Mouse (Mus musculus): Measurements from ENCODE around the gene Ctdspl2. TPM values are rescaled to one million over a fixed set of nuclear protein-coding genes. Genes with fewer than 3 reads are reported as not detected.
"Not testable (repeated sequence)": the region's sequence is repeated elsewhere in the genome, so short reads cannot be mapped to it uniquely, and the experiment has no call there.

Ctdspl2 gene
- polyA plus RNA-seq, 1 experiment: 23.8 TPM

GRCm38 (mm10) chr2:122008832-122009231, 53.0 kb downstream of the Ctdspl2 start:
- TF ChIP-seq POLR2A (IDR thresholded peaks at IDR 0.05; ENCODE audit: borderline replicate concordance, low read depth, low read length) (no peak), CTCF (IDR thresholded peaks at IDR 0.05; ENCODE audit: low read depth, low read length) (no peak)
- Histone ChIP-seq H3K4me1 (ENCODE audit: control insufficient read depth, insufficient read depth, low read length) (no peaks in the 10 kb centered on the region), H3K27ac (ENCODE audit: insufficient read depth, low read depth, low read length) (no peak overlapping the region)

GRCm38 (mm10) chr2:122011441-122011840, 55.6 kb downstream of the Ctdspl2 start:
- H3K4me3 ChIP-seq (ENCODE audit: insufficient read depth, low read length): no peak overlapping the region
- no peaks in the 10 kb centered on the region for H3K4me1 ChIP-seq (ENCODE audit: control insufficient read depth, insufficient read depth, low read length)
- no peak for TF ChIP-seq POLR2A (IDR thresholded peaks at IDR 0.05; ENCODE audit: borderline replicate concordance, low read depth, low read length)
- no peak for TF ChIP-seq CTCF (IDR thresholded peaks at IDR 0.05; ENCODE audit: low read depth, low read length)
- H3K27ac ChIP-seq (ENCODE audit: insufficient read depth, low read depth, low read length): no peak overlapping the region

More at GRCm38 (mm10) chr2:122008832-122009231, 53.0 kb downstream of the Ctdspl2 start:
- H3K4me3 ChIP-seq (ENCODE audit: insufficient read depth, low read length): no peak overlapping the region

DNA sequence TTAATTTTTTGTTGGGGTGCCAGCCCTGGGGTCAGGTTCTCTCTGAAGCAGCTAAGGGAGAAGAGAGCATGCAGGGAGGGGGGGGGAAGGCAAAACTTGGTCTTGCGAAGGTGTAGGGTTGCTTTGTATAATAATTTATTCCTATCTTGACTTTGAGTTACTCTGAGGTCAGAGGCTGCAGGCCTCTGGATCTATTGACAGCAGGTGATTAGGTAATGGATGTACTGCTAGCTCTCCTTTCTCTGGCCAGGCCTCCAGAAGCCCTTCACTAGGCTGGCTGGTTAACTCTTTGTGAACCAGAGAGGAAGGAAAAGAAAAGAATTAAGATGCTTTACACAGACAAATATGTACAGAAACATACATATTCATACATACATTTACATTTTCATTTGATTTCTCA, 62.9 kb downstream of the Ctdspl2 start:
- Histone ChIP-seq H3K27ac (ENCODE audit: insufficient read depth, low read depth, low read length) (no peak overlapping the region), H3K4me3 (ENCODE audit: insufficient read depth, low read length) (no peak overlapping the region), H3K4me1 (ENCODE audit: control insufficient read depth, insufficient read depth, low read length) (no peaks in the 10 kb centered on the region)
- TF ChIP-seq CTCF (IDR thresholded peaks at IDR 0.05; ENCODE audit: low read depth, low read length) (no peak), POLR2A (IDR thresholded peaks at IDR 0.05; ENCODE audit: borderline replicate concordance, low read depth, low read length) (no peak)

- Histone ChIP-seq H3K27ac (ENCODE audit: insufficient read depth, low read depth, low read length) (no peak overlapping the region), H3K4me3 (ENCODE audit: insufficient read depth, low read length) (no peak overlapping the region), H3K4me1 (ENCODE audit: control insufficient read depth, insufficient read depth, low read length) (peaks cover 3% of the 10 kb centered on the region; the same call in 1 of the 2 replicates)
- no peak for TF ChIP-seq POLR2A (IDR thresholded peaks at IDR 0.05; ENCODE audit: borderline replicate concordance, low read depth, low read length)
- no peak for TF ChIP-seq CTCF (IDR thresholded peaks at IDR 0.05; ENCODE audit: low read depth, low read length)
These were observed 66.5 kb downstream of the Ctdspl2 start for GRCm38 (mm10) chr2:122022284-122022683.

GRCm38 (mm10) chr2:122027091-122027490, 71.3 kb downstream of the Ctdspl2 start:
- not testable (repeated sequence) for H3K4me3 ChIP-seq (ENCODE audit: insufficient read depth, low read length); H3K27ac ChIP-seq (ENCODE audit: insufficient read depth, low read depth, low read length); H3K4me1 ChIP-seq (ENCODE audit: control insufficient read depth, insufficient read depth, low read length)

DNA sequence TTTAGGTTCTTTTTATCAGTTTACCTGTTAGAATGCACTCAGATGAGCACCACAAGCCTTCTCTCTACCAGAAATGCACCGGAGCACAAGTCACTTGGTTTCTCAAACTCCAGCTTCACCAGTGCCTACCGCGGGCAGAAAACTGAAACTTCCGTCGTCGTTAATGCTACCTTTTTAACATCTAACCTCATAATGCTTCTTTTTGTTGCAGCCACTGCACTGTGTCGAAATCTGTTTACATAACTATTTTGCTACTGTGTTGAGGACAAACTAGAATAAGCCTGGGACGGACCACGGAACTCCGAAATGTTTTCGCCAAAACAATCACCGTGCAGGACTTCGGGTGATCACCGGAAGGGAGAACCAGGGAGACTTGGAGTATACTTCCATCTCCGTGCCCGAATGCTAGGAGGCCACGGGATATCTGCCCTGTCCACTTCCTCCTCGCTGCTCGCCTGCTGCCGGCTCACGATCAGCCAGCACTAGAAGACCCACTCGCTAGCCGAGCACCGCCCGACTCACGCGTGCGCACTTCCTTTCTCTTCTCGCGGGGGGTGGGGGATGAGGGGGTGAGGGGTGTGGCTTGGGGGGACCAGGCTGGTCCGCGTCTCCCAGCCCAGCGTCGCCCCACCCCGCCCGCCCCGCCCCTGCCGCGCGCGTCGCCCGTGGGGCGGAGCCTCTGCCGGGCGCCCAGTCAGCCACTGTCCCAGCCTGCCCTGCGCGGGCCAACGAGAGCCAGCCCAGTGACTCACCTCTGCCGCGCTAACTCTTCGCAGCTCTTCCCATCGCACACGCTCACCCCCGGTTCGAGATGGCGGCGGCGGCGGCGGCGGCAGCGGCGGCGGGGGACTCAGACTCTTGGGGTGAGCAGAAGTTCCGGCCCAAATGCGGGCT, 72.3 kb downstream of the Ctdspl2 start, which contains the start of gene Eif3j1:
Gene Eif3j1, plus strand, starts transcription at position 685 of the 894 bp plus-strand sequence.
- H3K4me3 ChIP-seq (ENCODE audit: insufficient read depth, low read length): peak within 1 kb of the TSS; percentile 86
- H3K27ac ChIP-seq (ENCODE audit: insufficient read depth, low read depth, low read length): peak within 1 kb of the TSS; percentile 96
- no peak for TF ChIP-seq CTCF (IDR thresholded peaks at IDR 0.05; ENCODE audit: low read depth, low read length)
- peak; percentile 97 for TF ChIP-seq POLR2A (IDR thresholded peaks at IDR 0.05; ENCODE audit: borderline replicate concordance, low read depth, low read length)
- H3K4me1 ChIP-seq (ENCODE audit: control insufficient read depth, insufficient read depth, low read length): peaks cover 8% of the 10 kb centered on the region; the same call in 1 of the 2 replicates

DNA sequence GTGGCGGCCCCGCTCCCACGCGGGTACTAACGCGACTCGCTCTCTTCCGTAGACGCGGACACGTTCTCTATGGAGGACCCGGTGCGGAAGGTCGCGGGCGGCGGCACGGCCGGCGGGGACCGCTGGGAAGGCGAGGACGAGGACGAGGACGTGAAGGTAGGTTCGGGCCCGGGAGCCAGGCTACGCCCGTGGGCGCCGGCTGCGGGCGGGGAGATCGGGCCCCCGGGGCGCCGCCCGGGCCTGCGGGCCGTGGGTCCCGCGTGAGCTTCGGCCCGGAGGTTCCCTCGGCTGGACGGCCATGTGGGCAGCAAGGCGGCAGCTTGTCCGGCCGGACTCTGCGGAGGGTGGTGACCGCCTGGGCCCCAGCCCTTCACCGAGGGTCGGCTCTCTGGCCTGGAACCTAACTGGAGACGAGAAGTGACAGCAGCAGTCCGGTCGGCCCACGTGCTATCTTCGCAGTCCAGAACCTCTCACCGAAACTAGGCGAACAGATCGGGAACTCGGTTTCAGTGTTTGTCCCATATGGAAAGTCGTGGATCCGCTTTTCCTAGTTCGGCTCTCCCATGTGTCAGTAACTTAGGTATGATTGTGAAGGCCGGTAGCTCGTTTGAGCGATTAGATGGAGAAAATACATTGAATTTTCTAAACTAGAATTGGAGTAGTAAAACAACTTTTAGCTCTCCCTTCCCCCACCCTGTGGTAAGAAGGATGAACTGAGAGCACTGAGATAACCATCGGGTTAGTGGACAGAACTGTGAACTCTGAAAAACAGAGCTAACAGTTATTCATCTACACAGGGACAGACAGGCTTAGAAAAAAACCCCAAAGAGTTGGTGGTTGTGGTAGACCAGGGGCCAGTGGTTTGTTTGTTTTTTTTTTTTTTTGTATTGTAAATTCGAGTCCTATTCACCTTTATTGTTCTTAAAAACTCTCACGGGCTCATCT, 73.2 kb downstream of the Ctdspl2 start:
- Histone ChIP-seq H3K27ac (ENCODE audit: insufficient read depth, low read depth, low read length) (peak overlapping the region; percentile 62), H3K4me3 (ENCODE audit: insufficient read depth, low read length) (peak overlapping the region; percentile 86), H3K4me1 (ENCODE audit: control insufficient read depth, insufficient read depth, low read length) (peaks cover 8% of the 10 kb centered on the region; the same call in 1 of the 2 replicates)
- TF ChIP-seq CTCF (IDR thresholded peaks at IDR 0.05; ENCODE audit: low read depth, low read length): no peak
- TF ChIP-seq POLR2A (IDR thresholded peaks at IDR 0.05; ENCODE audit: borderline replicate concordance, low read depth, low read length): no peak

DNA sequence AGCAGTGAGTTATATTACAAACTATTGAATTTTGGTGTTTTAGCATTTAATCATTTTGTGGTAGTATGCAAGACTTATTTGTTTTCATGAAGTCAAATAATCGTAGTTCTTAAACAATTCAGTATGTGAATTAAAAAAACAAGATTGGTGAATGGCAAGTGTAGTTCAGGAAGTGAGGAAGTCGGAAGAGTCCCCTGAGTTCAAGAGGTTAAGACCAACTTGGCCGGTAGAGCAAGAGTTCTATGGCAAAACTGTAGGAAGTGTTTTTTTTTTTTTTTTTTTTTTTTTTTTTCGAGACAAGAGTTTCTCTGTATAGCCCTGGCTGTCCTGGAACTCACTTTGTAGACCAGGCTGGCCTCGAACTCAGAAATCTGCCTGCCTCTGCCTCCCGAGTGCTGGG, 76.2 kb downstream of the Ctdspl2 start:
- Histone ChIP-seq H3K27ac (ENCODE audit: insufficient read depth, low read depth, low read length) (no peak overlapping the region), H3K4me1 (ENCODE audit: control insufficient read depth, insufficient read depth, low read length) (peaks cover 6% of the 10 kb centered on the region; the same call in 1 of the 2 replicates), H3K4me3 (ENCODE audit: insufficient read depth, low read length) (no peak overlapping the region)
- no peak for TF ChIP-seq POLR2A (IDR thresholded peaks at IDR 0.05; ENCODE audit: borderline replicate concordance, low read depth, low read length)
- no peak for TF ChIP-seq CTCF (IDR thresholded peaks at IDR 0.05; ENCODE audit: low read depth, low read length)

- H3K4me3 ChIP-seq (ENCODE audit: insufficient read depth, low read length): no peak overlapping the region
- H3K4me1 ChIP-seq (ENCODE audit: control insufficient read depth, insufficient read depth, low read length): peaks cover 4% of the 10 kb centered on the region; the same call in 1 of the 2 replicates
- H3K27ac ChIP-seq (ENCODE audit: insufficient read depth, low read depth, low read length): no peak overlapping the region
- TF ChIP-seq POLR2A (IDR thresholded peaks at IDR 0.05; ENCODE audit: borderline replicate concordance, low read depth, low read length) (no peak), CTCF (IDR thresholded peaks at IDR 0.05; ENCODE audit: low read depth, low read length) (no peak)
These were observed 80.3 kb downstream of the Ctdspl2 start for GRCm38 (mm10) chr2:122036064-122036463.

All from bone marrow macrophage, adult 2 months (primary cell).